Mouse (Mus musculus): Measurements from ENCODE around the gene Gm36864. TPM values are rescaled to one million over a fixed set of nuclear protein-coding genes. Genes with fewer than 3 reads are reported as not detected.

Gene Gm36864
- polyA plus RNA-seq, 1 experiment from 2014 or later, result not detected

DNA sequence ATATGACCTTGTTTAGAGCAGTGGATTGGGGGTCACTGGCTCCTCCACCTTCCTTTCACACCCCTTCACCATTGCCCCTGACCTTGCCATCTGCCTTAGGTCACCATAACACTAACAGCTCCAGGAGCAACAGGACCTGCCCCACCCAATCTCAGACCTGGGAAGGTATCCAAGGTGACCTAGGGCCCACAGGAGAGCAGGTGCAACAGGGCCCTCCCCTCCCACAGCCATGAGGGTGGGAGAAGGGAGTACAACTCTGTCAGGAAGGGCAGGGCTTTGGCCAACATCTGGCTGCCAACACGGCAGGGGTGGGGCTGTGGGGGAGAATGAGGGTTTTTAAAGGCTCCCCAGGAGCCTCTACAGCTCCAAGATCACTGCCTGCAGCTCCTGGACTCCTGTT lies 10.9 kb upstream of the Gm36864 start, which contains the start of gene Klk1:
Gene Klk1 (plus strand): TSS at position 285 of the 400 bp plus-strand sequence.
- Histone ChIP-seq H3K36me3 (ENCODE audit: insufficient read depth, low read length) (no peaks in the 10 kb centered on the region), H3K27me3 (ENCODE audit: insufficient read depth, low read length) (no peaks in the 10 kb centered on the region), H3K4me3 (ENCODE audit: low read length) (no peak within 1 kb of the TSS), H3K4me1 (ENCODE audit: insufficient read depth, low read length) (no peaks in the 10 kb centered on the region), H3K9me3 (ENCODE audit: low read length) (no peaks in the 10 kb centered on the region), H3K4me2 (replicated peaks; ENCODE audit: low read depth, low read length) (no peak within 1 kb of the TSS), H3K9ac (replicated peaks; ENCODE audit: low read length) (no peak within 1 kb of the TSS), H3K27ac (ENCODE audit: low read length) (no peak within 1 kb of the TSS)
- no peak for ATAC-seq (ENCODE audit: low FRiP score, low TSS enrichment)
- WGBS, result 36% methylated on average over 1 of the region's 1 CpGs

DNA sequence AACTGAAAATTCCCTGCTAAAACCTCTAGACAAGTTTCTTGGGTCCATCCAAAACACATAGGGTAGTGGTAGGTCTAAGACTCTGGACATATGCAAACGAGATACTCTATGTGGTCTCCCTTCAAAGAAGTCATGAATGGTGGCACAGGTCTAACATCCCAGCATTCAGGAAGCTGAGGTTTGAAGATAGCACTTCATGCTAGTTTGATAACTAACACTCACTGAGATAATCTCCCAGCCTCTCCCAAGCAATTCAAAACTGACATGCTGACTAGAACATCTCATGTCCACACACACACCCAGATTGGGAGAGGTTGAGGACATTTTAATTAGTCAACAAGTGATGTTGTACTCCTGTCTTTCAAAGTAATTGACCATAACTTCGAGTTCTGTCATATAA lies 3.9 kb downstream of the Gm36864 start:
- 54% methylated on average over 2 of the region's 2 CpGs for WGBS
- no peak overlapping the region for H3K27ac ChIP-seq (ENCODE audit: low read length)
- H3K4me1 ChIP-seq (ENCODE audit: insufficient read depth, low read length), result no peaks in the 10 kb centered on the region
- no peak overlapping the region for H3K4me2 ChIP-seq (replicated peaks; ENCODE audit: low read depth, low read length)
- no peaks in the 10 kb centered on the region for H3K36me3 ChIP-seq (ENCODE audit: insufficient read depth, low read length)
- H3K9me3 ChIP-seq (ENCODE audit: low read length), result no peaks in the 10 kb centered on the region
- no peak overlapping the region for H3K4me3 ChIP-seq (ENCODE audit: low read length)
- H3K9ac ChIP-seq (replicated peaks; ENCODE audit: low read length), result no peak overlapping the region
- no peaks in the 10 kb centered on the region for H3K27me3 ChIP-seq (ENCODE audit: insufficient read depth, low read length)
- ATAC-seq (ENCODE audit: low FRiP score, low TSS enrichment), result no peak

DNA sequence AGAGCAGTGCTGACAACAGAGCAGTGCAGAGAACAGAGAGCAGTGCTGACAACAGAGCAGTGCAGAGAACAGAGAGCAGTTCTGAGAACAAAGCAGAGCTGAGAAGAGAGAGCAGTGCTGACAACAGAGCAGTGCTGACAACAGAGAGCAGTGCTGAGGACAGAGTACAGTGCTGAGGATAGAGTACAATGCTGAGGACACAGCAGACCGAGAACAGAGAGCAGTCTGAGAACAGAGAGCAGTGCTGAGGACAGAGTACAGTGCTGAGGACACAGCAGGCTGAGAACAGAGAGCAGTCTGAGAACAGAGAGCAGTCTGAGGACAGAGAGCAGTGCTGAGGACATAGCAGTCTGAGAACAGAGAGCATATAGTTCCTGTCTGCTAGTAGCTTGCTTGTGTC lies 4.7 kb downstream of the Gm36864 start:
- no peak for ATAC-seq (ENCODE audit: low FRiP score, low TSS enrichment)
- Histone ChIP-seq H3K4me3 (ENCODE audit: low read length) (no peak overlapping the region), H3K9ac (replicated peaks; ENCODE audit: low read length) (no peak overlapping the region), H3K4me1 (ENCODE audit: insufficient read depth, low read length) (peaks cover 6% of the 10 kb centered on the region; the same call in 1 of the 2 replicates), H3K27ac (ENCODE audit: low read length) (no peak overlapping the region), H3K36me3 (ENCODE audit: insufficient read depth, low read length) (no peaks in the 10 kb centered on the region), H3K27me3 (ENCODE audit: insufficient read depth, low read length) (no peaks in the 10 kb centered on the region), H3K9me3 (ENCODE audit: low read length) (no peaks in the 10 kb centered on the region), H3K4me2 (replicated peaks; ENCODE audit: low read depth, low read length) (no peak overlapping the region)
- WGBS, result 50% methylated on average over 1 of the region's 1 CpGs

DNA sequence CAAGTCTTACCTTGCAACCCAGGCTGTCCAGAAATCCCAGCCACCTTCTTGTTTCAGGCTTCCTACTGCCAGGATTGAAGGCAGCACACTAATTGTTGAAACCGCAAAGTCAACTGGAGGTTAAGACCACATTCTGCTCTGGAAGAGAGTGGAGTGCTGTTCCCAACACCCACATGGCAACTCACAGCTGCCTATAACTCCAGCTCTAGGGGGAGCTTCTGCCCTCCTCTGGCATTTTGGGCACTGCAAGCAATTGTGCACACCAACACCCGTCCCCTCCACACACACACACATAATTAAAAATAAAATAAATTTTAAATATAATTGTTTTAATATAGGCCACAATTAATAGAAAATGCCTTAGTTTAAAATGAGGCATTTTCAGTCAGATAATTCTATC lies 5.2 kb downstream of the Gm36864 start:
- Histone ChIP-seq H3K4me2 (replicated peaks; ENCODE audit: low read depth, low read length) (no peak overlapping the region), H3K9me3 (ENCODE audit: low read length) (no peaks in the 10 kb centered on the region), H3K4me1 (ENCODE audit: insufficient read depth, low read length) (peaks cover 6% of the 10 kb centered on the region; the same call in 1 of the 2 replicates), H3K27me3 (ENCODE audit: insufficient read depth, low read length) (no peaks in the 10 kb centered on the region), H3K36me3 (ENCODE audit: insufficient read depth, low read length) (no peaks in the 10 kb centered on the region), H3K27ac (ENCODE audit: low read length) (no peak overlapping the region), H3K9ac (replicated peaks; ENCODE audit: low read length) (no peak overlapping the region), H3K4me3 (ENCODE audit: low read length) (no peak overlapping the region)
- 73% methylated on average over 2 of the region's 2 CpGs for WGBS
- ATAC-seq (ENCODE audit: low FRiP score, low TSS enrichment), result no peak

DNA sequence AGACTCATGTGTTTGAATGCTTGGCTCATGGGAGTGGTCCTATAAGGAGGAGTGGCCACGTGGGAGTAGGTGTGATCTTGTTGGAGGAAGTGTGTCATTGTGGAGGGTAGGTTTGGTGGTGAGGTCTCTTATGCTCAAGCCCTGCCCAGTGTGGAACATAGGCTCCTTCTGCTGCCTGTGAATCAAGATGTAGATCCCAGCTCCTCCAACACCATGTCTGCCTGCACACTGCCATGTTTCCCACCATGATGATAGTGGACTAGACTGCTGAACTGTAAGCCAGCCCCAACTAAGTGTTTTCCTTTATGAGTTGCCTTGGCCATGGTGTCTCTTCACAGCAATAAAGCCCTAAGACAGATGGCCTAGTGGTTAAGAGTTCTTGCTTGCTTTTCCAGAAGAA lies 8.1 kb downstream of the Gm36864 start:
- H3K4me2 ChIP-seq (replicated peaks; ENCODE audit: low read depth, low read length), result no peak overlapping the region

DNA sequence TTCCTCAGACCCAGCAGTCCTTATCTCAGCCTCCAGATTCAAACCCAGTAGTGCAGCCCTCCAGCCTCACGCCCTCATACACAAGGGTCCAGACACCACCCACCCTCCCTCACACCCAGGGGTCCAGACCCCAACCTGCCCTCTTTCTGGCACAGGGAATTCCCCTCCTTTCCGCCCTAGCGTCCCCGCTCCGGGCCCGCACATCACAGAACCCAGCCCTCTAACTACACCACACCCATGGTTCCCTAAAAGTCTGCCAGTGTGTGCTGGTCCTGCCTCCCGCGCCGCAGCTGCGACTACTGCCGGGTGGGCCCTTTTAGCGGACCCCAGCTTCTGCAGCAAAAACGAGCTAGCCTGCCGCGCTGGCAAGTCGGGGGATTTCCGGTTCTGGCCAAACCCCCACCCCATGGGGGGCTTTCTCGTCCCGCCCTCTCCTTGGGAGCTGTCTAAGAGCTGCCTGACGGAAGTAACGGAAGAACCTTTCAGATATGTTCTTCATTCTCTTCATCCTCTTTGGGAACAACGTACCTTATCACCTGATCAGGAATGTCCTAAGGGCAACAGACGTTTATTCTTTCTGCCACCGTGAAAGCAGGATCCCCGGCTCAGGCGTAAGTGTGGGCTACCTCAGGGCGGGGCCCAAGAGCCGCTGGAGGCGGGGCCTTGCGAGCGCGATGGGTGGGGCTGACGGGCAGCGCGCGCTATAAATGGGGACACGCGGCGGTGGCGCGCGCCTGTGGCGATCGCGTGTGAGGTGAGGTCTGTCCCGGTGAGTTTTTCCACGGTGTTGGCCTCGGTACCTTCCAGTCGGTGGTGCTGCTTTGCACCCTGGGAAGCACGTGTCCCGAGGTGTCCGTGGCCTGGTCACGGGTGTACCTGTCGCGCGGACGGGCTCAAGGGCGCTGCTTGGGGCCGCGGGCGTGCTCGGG lies 10.3 kb downstream of the Gm36864 start, which contains the start of the genes 1700028J19Rik and 2410002F23Rik:
Gene 1700028J19Rik (minus strand): TSS at position 641 of the 929 bp plus-strand sequence.
Gene 2410002F23Rik (plus strand): TSS at position 668 of the 929 bp plus-strand sequence.
- peaks cover 26% of the 10 kb centered on the region for H3K4me1 ChIP-seq (ENCODE audit: insufficient read depth, low read length)
- ATAC-seq (ENCODE audit: low FRiP score, low TSS enrichment), result peak; percentile 85
- H3K9me3 ChIP-seq (ENCODE audit: low read length), result no peaks in the 10 kb centered on the region
- peak within 1 kb of the TSS; percentile 99 for H3K9ac ChIP-seq (replicated peaks; ENCODE audit: low read length)
- peaks cover 27% of the 10 kb centered on the region for H3K36me3 ChIP-seq (ENCODE audit: insufficient read depth, low read length)
- H3K27ac ChIP-seq (ENCODE audit: low read length), result peak within 1 kb of the TSS; percentile 96
- H3K4me2 ChIP-seq (replicated peaks; ENCODE audit: low read depth, low read length), result peak within 1 kb of the TSS; percentile 78
- peak within 1 kb of the TSS; percentile 98 for H3K4me3 ChIP-seq (ENCODE audit: low read length)
- no peaks in the 10 kb centered on the region for H3K27me3 ChIP-seq (ENCODE audit: insufficient read depth, low read length)
- under 1% methylated on average over 62 of the region's 62 CpGs for WGBS

More for the DNA sequence above, 8.1 kb downstream of the Gm36864 start:
- 54% methylated on average over 1 of the region's 1 CpGs for WGBS
- no peaks in the 10 kb centered on the region for H3K9me3 ChIP-seq (ENCODE audit: low read length)
- H3K36me3 ChIP-seq (ENCODE audit: insufficient read depth, low read length), result peaks cover 8% of the 10 kb centered on the region
- no peaks in the 10 kb centered on the region for H3K27me3 ChIP-seq (ENCODE audit: insufficient read depth, low read length)
- H3K27ac ChIP-seq (ENCODE audit: low read length), result no peak overlapping the region
- no peak overlapping the region for H3K9ac ChIP-seq (replicated peaks; ENCODE audit: low read length)
- no peak for ATAC-seq (ENCODE audit: low FRiP score, low TSS enrichment)
- peaks cover 20% of the 10 kb centered on the region for H3K4me1 ChIP-seq (ENCODE audit: insufficient read depth, low read length)
- H3K4me3 ChIP-seq (ENCODE audit: low read length), result no peak overlapping the region

DNA sequence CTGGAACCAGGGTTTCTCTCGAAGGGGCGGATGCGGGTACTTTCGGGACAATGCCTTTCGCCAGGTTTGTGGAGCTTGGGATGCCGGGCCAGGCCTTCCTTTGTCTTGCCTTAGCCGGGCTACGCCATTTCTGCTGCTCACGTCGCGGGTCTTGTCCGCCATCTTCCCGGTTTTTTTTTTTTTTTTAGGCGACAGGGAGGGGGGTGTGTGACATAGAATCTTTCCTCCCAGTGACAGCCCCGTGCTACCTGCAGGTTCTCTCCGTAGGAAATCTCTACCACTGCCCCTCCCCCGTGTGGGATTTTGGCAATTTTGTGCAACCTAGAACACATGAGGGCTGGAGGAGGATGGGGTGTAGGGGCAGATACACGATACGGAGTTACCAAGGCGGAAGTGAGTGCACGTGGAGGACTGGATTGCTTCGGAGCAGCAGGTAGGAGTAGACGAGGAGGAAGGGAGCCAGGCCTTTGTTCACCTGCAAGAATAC lies 11.1 kb downstream of the Gm36864 start:
- Histone ChIP-seq H3K4me2 (replicated peaks; ENCODE audit: low read depth, low read length) (peak overlapping the region; percentile 78), H3K27me3 (ENCODE audit: insufficient read depth, low read length) (no peaks in the 10 kb centered on the region), H3K27ac (ENCODE audit: low read length) (peak overlapping the region; percentile 96), H3K9ac (replicated peaks; ENCODE audit: low read length) (peak overlapping the region; percentile 99), H3K9me3 (ENCODE audit: low read length) (no peaks in the 10 kb centered on the region), H3K4me1 (ENCODE audit: insufficient read depth, low read length) (peaks cover 26% of the 10 kb centered on the region), H3K4me3 (ENCODE audit: low read length) (peak overlapping the region; percentile 98), H3K36me3 (ENCODE audit: insufficient read depth, low read length) (peaks cover 29% of the 10 kb centered on the region)
- peak; percentile 37 for ATAC-seq (ENCODE audit: low FRiP score, low TSS enrichment)
- WGBS, result under 1% methylated on average over 23 of the region's 23 CpGs

DNA sequence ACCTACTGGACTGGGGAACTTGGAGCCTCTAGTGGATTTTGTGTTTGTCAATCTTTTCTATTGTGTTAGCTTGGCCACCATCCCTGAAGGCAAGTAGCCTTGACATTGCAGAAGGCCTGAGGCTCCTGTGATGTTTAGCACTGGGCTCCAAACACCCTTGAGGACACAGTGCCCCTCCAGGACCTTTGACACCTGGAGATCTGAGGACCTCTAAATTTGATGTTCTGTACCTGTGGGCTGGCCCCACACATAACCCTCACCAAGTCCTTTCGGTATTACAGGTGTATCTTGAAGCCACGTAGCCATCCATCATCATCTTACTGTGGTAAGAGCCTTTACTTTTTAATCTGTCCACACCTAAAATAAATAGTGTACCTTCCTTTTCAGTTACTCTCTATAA lies 12.0 kb downstream of the Gm36864 start:
- peak overlapping the region; percentile 99 for H3K9ac ChIP-seq (replicated peaks; ENCODE audit: low read length)
- peak overlapping the region; percentile 98 for H3K4me3 ChIP-seq (ENCODE audit: low read length)
- no peak for ATAC-seq (ENCODE audit: low FRiP score, low TSS enrichment)
- 81% methylated on average over 2 of the region's 2 CpGs for WGBS
- peaks cover 38% of the 10 kb centered on the region for H3K36me3 ChIP-seq (ENCODE audit: insufficient read depth, low read length)
- peaks cover 26% of the 10 kb centered on the region for H3K4me1 ChIP-seq (ENCODE audit: insufficient read depth, low read length)
- H3K27me3 ChIP-seq (ENCODE audit: insufficient read depth, low read length), result no peaks in the 10 kb centered on the region
- peak overlapping the region; percentile 78 for H3K4me2 ChIP-seq (replicated peaks; ENCODE audit: low read depth, low read length)
- no peak overlapping the region for H3K27ac ChIP-seq (ENCODE audit: low read length)
- no peaks in the 10 kb centered on the region for H3K9me3 ChIP-seq (ENCODE audit: low read length)

DNA sequence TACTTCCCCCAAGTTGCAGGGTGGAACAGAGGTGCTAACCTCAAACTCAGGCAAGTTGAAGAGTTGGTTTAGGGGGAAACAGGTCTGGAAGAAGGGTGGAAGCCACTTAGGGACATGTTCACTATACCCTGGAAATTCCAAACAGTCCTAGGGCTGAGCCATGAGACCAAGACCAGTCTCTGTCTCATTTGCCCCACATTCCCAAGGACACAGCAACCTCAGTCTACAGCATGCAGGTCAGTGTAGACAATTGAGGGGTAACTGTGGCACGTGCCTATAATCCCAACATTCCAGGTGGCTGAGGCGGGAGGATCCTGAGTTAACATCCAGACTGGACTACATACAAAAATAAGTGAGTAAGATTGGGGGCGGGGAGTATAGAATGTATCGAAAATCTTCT lies 13.3 kb downstream of the Gm36864 start:
- Histone ChIP-seq H3K9ac (replicated peaks; ENCODE audit: low read length) (no peak overlapping the region), H3K4me1 (ENCODE audit: insufficient read depth, low read length) (peaks cover 26% of the 10 kb centered on the region), H3K9me3 (ENCODE audit: low read length) (no peaks in the 10 kb centered on the region), H3K27me3 (ENCODE audit: insufficient read depth, low read length) (no peaks in the 10 kb centered on the region), H3K36me3 (ENCODE audit: insufficient read depth, low read length) (peaks cover 49% of the 10 kb centered on the region), H3K4me2 (replicated peaks; ENCODE audit: low read depth, low read length) (no peak overlapping the region), H3K4me3 (ENCODE audit: low read length) (no peak overlapping the region), H3K27ac (ENCODE audit: low read length) (no peak overlapping the region)
- ATAC-seq (ENCODE audit: low FRiP score, low TSS enrichment), result no peak
- 93% methylated on average over 4 of the region's 4 CpGs for WGBS
